Mouse (Mus musculus): ENCODE measurements around the gene Cyp2j13.
"Not testable (repeated sequence)": the region's sequence is repeated elsewhere in the genome, so short reads cannot be mapped to it uniquely, and the experiment has no call there.

Gene Cyp2j13

DNA sequence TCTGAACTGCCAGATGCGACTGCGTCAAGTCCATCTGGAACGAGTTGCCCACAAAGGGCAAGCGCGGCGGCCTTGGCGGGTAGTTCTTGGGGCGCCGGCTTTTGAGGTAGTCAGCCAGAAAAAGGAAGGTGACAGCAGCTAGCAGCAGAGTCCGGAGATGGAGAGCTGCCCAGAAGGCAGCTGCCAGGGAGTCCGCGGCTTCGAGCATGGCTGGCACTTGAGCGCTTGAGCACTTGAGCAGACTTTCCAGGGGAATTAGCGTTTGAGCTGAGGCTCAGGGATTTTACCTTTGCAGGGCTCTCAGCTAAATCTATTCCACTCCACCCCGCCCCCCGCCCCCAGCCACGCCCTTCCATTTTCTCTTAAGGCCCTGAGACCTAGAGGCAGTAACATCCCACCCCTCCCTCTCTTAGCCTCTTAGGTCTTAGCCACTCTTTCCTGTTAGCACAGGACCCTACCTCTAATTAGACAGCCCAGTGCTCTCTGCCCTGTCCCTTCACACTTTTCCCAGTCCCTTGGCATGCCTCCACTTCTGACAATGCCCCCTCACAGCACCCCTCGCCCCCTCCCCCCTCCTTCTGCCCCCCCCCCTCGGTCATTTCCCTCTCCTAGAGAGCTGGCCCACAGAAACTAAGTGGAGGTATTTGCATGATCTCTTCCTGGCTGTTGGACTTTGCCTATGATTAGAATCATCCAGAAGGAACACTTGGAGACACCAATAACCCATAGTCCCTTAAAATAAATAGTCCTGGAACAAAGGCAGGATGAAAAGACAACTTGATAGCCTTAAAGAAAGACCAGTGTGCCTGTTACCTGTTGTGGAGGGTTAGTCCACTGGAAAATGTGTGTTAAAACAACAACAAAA lies at the start of gene Cyp2j13:
Cyp2j13 (minus strand) TSS at position 286 of the 865 bp plus-strand sequence.
- peak; percentile 9 for DNase-seq (ENCODE audit: low read depth, low spot score)

DNA sequence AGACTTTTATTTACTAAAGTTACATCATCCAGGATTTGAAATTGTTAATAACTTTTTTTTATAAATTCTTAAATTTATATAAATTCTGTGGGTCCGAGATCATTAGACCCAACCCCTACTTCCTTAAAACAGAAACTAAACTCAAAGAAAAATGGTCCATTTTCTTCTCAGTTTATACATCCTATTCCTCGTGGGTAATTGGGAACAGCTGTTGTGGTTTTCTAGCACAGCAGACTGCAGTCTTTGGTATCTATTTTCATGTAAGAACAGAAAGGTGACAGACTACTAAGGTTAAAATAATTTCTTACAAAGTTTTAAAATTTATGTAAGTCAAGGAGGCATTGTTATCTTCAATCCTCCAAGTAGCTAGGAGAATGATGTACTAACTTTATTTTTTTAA lies 19.5 kb upstream of the Cyp2j13 start:
- no peak for DNase-seq (ENCODE audit: low read depth, low spot score)

DNA sequence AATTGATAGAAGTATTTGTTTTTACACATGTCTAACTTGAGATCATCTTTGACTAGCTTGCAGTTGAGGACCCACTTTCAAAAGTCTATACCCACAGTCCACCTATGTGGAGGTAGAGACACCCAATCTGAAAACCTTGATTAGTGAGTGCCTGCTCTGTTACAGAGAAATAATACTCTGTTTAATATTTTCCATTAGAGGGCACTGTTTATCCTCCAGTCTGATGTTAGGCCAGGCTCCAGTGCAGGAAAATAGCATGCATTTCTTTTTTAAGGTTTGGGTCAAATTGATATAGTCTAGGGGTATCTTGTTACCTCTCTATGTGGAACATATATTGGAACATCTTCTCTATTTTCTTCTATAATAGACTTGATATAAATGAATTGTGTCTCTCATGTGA lies 14.5 kb upstream of the Cyp2j13 start:
- DNase-seq (ENCODE audit: low read depth, low spot score): no peak

DNA sequence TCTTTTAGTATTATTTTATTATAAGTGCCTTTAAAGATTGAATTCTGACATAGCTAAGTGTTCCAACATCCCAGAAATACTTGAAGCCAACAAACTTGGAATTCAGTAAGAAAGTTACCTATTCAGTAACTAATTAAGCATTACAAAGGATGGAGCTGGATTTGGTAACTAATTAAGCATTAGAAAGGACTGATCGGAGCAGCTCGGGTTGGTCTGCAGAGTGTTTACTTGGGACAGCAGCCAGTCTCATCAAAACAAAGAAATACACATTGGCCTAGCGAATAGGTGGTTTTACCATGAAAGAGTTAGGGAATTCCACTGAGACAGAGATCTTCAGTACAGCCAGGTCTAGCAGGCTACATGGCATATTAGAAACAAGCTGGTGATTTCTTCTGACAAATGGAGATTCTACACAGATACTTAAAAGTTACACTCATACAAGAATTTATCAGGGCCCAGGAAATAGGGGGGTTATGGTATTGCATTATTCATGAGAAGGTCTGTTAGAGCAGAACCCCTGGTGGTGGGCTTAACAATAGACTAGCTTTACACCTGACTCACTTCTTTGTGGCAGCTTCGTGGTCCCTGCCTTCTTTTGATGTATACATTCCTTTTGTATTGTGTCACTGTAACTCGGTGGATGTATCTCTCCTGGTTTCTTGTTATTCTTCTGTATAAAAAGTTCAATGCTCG lies 12.2 kb upstream of the Cyp2j13 start:
- DNase-seq (ENCODE audit: low read depth, low spot score): not testable (repeated sequence)

DNA sequence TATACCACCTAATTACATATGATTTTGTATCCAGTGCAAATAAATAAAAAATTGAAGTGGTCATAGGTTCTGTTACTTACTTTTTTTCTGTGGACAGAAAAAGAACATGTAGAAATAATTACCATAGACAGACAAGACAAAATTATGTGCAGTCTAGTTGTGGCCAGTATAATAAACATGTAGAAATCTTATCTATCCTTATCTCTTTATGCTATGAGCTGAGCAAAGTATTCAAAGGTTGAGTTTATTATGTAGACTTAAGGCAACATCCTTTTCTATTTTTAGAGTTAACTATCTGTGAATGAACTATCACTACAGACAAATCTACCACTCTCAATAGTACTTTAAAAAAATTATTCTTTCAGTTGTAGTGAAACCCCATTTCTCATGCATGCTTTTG lies 962 bp upstream of the Cyp2j13 start:
- no peak for DNase-seq (ENCODE audit: low read depth, low spot score)

DNA sequence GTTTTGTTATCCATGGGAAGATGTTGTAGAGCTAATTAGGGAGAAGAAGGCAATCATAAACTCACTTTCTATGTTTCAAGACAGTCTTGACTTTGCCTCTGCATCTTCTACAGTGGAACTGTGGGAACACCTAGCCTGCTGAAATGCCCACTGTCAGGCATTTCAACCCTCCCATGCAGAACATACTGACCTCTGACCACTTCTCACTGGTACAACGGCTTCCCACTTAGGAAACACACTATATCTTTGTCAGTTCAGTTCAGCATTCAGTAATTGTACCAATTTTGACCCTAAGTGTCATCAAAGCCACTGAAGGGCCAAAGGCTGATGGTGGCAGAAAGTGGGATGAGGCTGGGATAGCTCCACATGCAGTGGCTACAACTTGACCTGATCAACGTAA lies 15.3 kb downstream of the Cyp2j13 start:
- no peak for DNase-seq (ENCODE audit: low read depth, low spot score)

DNA sequence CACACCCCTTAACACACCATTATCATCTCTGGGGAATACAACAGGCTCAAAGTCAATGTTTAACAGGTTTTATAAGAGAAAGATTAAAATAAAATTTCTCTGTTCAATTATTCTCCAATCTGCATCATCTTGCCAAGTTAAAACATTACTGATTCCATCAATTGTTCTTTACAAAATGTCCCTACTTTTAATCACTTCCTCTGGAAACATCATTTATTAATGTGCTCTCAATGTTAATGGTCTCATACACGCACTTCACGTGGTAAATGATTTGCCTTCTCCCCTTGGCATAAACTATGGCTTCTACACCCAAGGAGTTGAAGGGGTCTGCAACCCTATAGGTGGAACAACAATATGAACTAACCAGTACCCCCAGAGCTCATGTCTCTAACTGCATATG lies 17.2 kb downstream of the Cyp2j13 start:
- DNase-seq (ENCODE audit: low read depth, low spot score): no peak

DNA sequence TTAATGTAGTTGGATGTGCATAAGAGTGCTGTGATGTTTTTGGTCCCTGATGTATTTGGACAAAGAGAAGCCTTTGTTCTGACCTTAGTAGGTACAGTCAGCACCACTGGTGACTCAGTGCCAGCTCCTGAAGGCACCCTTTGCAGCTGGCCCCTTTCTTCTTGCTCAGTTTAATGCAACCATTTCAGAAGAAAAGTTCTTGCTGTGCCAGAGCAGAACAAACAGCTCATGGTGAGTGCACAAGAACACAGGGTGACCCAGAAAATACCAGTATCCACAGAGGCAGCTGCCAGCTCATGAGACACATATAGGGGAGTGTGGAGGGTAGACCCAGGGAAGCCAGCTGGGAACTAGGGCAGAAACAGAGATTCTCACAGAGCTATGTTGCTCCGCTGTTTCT lies 48.9 kb downstream of the Cyp2j13 start:
- peak; percentile 16 for DNase-seq (ENCODE audit: low read depth, low spot score)

DNA sequence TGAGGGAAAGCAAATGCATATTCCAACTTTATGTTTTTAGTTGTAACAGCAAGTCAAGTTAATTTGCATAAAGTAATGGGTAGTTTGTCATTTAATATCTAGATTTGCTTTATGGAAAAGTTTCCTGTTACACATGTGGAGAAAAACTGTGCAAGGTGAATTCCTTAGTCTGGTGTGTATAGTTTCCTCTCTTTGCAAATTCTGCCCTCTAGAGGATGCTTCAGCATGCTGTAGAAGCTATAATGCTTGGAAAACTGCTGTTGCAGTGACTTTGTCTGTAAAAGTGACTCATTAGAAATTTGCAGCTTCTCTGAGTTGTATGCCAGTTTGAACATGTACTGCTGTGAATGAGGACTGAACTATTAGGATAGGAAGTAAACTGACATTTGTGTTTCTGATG lies 54.5 kb downstream of the Cyp2j13 start:
- no peak for DNase-seq (ENCODE audit: low read depth, low spot score)

DNA sequence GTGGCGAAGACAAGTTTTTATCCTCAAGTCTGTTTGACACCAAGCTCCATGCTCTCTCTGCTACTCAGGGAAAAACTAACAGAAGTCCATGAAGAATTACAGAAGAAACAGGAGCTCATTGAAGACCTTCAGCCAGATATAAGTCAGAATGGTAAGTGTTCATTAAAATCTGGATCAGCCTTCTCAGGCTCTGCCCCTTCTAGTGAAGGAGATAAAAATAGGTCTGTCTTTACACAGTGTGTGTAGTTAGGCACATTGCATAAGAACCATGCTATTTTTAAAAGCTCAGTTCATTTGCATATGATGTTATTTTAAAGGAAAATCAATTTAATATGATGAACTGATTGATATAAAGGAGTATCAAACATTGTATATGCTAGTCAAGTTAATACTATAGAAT lies 60.5 kb downstream of the Cyp2j13 start:
- no peak for DNase-seq (ENCODE audit: low read depth, low spot score)

DNA sequence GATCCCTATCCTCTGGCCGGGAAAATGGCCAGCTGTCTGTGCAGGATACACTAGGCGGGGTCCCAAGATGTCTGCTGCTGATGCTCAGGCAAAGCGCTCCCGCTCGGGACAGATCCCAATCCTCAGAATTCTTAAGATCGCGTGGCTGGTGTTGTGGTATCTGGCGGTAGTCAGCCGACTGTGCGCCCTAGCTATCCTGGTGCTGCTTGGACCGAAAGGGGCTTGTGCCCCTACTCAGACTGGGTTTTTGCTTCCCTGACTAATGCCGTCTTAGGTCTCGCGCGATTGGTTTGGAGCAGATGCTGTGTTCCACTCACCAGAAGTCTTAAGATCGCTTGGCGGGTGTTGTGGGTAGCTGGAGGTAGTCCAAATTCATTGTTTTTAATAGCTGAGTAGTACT lies 95.1 kb downstream of the Cyp2j13 start:
- not testable (repeated sequence) for DNase-seq (ENCODE audit: low read depth, low spot score)

Measured in retina, adult 2 months (tissue).